Mouse (Mus musculus) heart, postnatal 25 days (tissue): Measurements from ENCODE around the gene Gm5725. TPM values are rescaled to one million over a fixed set of nuclear protein-coding genes. Genes with fewer than 3 reads are reported as not detected.
"Not testable (repeated sequence)": the region's sequence is repeated elsewhere in the genome, so short reads cannot be mapped to it uniquely, and the experiment has no call there.

Experiments
- DNase-seq: peaks from one replicate; pipeline ENCODE4 v3.0.0; 2022; ENCODE audit warnings: low spot score
- intact Hi-C: fragments of 180-260 bp; cut with DNase I; formaldehyde crosslinking; loops from one replicate; pipeline ENCODE4 v1.15.1; 2025
- total RNA-seq, 2 experiments: library from RNA; stranded (reverse); gene quantifications; 2 replicates each; pipeline ENCODE4 v1.2.3; 2021

Gm5725 gene
- total RNA-seq, result not detected

DNA sequence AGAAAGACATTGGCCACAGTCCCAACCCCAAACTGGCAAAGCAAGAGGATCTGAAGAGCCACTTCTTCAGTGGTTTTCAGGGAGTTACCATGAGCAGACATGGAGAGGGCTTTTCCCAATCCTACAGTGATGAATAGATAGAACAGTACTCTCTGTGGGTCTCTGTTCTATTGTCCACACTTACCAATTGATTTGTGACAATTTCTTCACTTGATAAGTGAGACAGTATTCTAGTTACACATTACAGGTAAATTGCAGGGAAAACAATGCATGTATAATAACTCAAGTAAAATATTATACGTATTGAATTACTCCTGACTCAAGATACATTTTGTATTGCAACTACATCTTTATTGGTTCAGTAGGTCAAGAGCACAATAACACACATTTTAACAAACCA, at the start of gene Gm5725:
TSS of gene Gm5725 (minus strand) at position 101 of the 400 bp plus-strand sequence.
- DNase-seq, intact Hi-C loops: not testable (repeated sequence)

GRCm38 (mm10) chr7:21832051-21832450, 12.0 kb downstream of the Gm5725 start, which contains the start of gene Vmn1r135:
Gene Vmn1r135 (plus strand): TSS chr7:21832351.
- intact Hi-C loops, DNase-seq: not testable (repeated sequence)

DNA sequence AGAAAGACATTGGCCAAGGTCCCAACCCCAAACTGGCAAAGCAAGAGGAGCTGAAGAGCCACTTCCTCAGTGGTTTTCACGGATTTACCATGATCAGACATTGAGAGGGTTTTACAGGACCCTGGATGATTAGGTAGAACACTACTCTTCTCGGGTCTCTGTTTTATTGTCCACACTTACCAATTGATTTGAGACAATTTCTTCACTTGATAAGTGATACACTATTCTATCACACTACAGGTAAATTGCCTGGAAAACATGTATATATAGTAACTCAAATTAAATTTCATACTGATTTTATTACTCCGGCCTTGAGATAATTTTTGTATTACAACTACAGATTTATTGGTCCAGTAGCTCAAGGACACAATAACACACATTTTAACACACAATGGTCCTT, 47.4 kb downstream of the Gm5725 start, which contains the start of gene Gm4177:
TSS of gene Gm4177 (minus strand) at position 101 of the 400 bp plus-strand sequence.
- DNase-seq, intact Hi-C loops: not testable (repeated sequence)

Other genes starting within 250 kb of the Gm5725 start
- gene Vmn1r132, start 230.2 kb downstream of the Gm5725 start, total RNA-seq, result not detected
- gene Gm4175, start 82.8 kb downstream of the Gm5725 start, total RNA-seq, result not detected
- gene Gm4177, start 47.5 kb downstream of the Gm5725 start, total RNA-seq, result not detected
- gene Vmn1r135, start 11.9 kb downstream of the Gm5725 start, total RNA-seq, result not detected
- gene Gm5891, start 77.0 kb upstream of the Gm5725 start, total RNA-seq, result not detected
- gene Vmn1r137, start 150.3 kb upstream of the Gm5725 start, total RNA-seq, result not detected
- gene Vmn1r138, start 184.6 kb upstream of the Gm5725 start, total RNA-seq, result not detected
- not detected for gene Gm6176, start 212.0 kb upstream of the Gm5725 start, total RNA-seq
- gene Vmn1r139, start 224.8 kb upstream of the Gm5725 start, total RNA-seq, result not detected